Mouse (Mus musculus) forebrain, postnatal 0 days (tissue): ENCODE results near the gene Wdr61. TPM values are rescaled to one million over a fixed set of nuclear protein-coding genes. Genes with fewer than 3 reads are reported as not detected.
A peak's percentile ranks its signal among the peaks of the same experiment; 100 is the strongest.
"Not testable (repeated sequence)": the region's sequence is repeated elsewhere in the genome, so short reads cannot be mapped to it uniquely, and the experiment has no call there.

Experiments
- ATAC-seq: fragments of 200-750 bp; cut with Nextera tagmentation; 2 replicates; pipeline ENCODE4 v1.8.0; 2017; ENCODE audit warnings: mild to moderate bottlenecking, moderate library complexity
- DNase-seq: peaks from one replicate; pipeline ENCODE4 v3.0.0-alpha.2; 2015
- H3K27ac ChIP-seq: fragments of 300-500 bp; sonication (generic); 2 replicates; pipeline ENCODE4 v1.5.1; 2014; ENCODE audit warnings: low read depth, mild to moderate bottlenecking, antibody characterized with exemption, low read length, moderate library complexity, mixed read lengths
- H3K27me3 ChIP-seq: fragments of 300-500 bp; sonication (generic); 2 replicates; pipeline ENCODE4 v1.6.1; 2014; ENCODE audit warnings: mild to moderate bottlenecking, low read length, mixed read lengths; ENCODE audit not compliant: insufficient read depth
- H3K36me3 ChIP-seq: fragments of 300-500 bp; sonication (generic); 2 replicates; pipeline ENCODE4 v1.6.1; 2014; ENCODE audit warnings: mild to moderate bottlenecking, moderate library complexity; ENCODE audit not compliant: insufficient read depth
- H3K4me1 ChIP-seq: fragments of 300-500 bp; sonication (generic); 2 replicates; pipeline ENCODE4 v1.6.1; 2014; ENCODE audit warnings: antibody characterized with exemption; ENCODE audit not compliant: insufficient read depth
- H3K4me2 ChIP-seq: fragments of 300-500 bp; sonication (generic); 2 replicates; pipeline ENCODE4 v1.6.1; 2014; ENCODE audit warnings: low read depth, mild to moderate bottlenecking, moderate library complexity
- H3K4me3 ChIP-seq: fragments of 300-500 bp; sonication (generic); 2 replicates; pipeline ENCODE4 v1.5.1; 2014; ENCODE audit warnings: low read depth, low read length, mixed read lengths
- H3K9ac ChIP-seq: fragments of 300-500 bp; sonication (generic); 2 replicates; pipeline ENCODE4 v1.6.1; 2014; ENCODE audit warnings: mild to moderate bottlenecking
- H3K9me3 ChIP-seq: fragments of 300-500 bp; sonication (generic); 2 replicates; pipeline ENCODE4 v1.6.1; 2016; ENCODE audit warnings: low read length
- CTCF ChIP-seq: sonication (generic); IDR thresholded peaks from 2 replicates; pipeline ENCODE4 v1.5.1; 2016; ENCODE audit warnings: antibody characterized with exemption, control low read depth, low read depth
- WGBS: fragments of 180-500 bp; shearing (Covaris S2); extraction: QIAGEN DNeasy Blood & Tissue Kit; methylation state at CpG from one replicate; pipeline ENCODE4 v1.1.7; 2014; 5-methylcytosine and 5-hydroxymethylcytosine counted together
- polyA plus RNA-seq: library from polyadenylated mRNA; unstranded; fragments of >200 nt; fragmentation: Nextera tagmentation; extraction: Ambion mirVana; gene quantifications from 2 replicates; pipeline ENCODE4 v1.2.1, GENCODE M21; 2015
- total RNA-seq: library from RNA; depleted of rRNA; stranded (reverse); fragments of >200 nt; gene quantifications from 2 replicates; pipeline ENCODE4 v1.2.3, GENCODE M21; 2014

The Wdr61 gene
- total and polyA plus RNA-seq, 2 experiments from 2014 or later: 69.0 to 93.2 TPM

- no peak for TF ChIP-seq CTCF
Observed at GRCm38 (mm10) chr9:54699087-54699344, 35.3 kb downstream of the Wdr61 start.

GRCm38 (mm10) chr9:54698318-54699086, 35.8 kb downstream of the Wdr61 start, which contains the start of gene Dnaja4:
Dnaja4 (plus strand) TSS chr9:54698873.
- Histone ChIP-seq H3K9me3 (no peaks in the 10 kb centered on the region), H3K27ac (peak within 1 kb of the TSS; percentile 60), H3K4me2 (peak within 1 kb of the TSS; percentile 97), H3K4me1 (peaks cover 8% of the 10 kb centered on the region; the same call in 1 of the 2 replicates), H3K27me3 (no peaks in the 10 kb centered on the region), H3K4me3 (peak within 1 kb of the TSS; percentile 85), H3K36me3 (no peaks in the 10 kb centered on the region), H3K9ac (peak within 1 kb of the TSS; percentile 83)
- TF ChIP-seq CTCF: no peak
- WGBS: 72% methylated on average over 17 of the region's 17 CpGs
- DNase-seq: no peak
- ATAC-seq: peak; percentile 16; the same call in 1 of the 2 replicates

More at GRCm38 (mm10) chr9:54699087-54699344, 35.3 kb downstream of the Wdr61 start:
- peak overlapping the region; percentile 83 for H3K9ac ChIP-seq
- H3K4me2 ChIP-seq: peak overlapping the region; percentile 97
- WGBS: 6% methylated on average over 25 of the region's 27 CpGs
- ATAC-seq (no peak; the same call in 1 of the 2 replicates), DNase-seq (no peak)
- H3K27me3 ChIP-seq: no peaks in the 10 kb centered on the region
- peak overlapping the region; percentile 85 for H3K4me3 ChIP-seq
- peaks cover 8% of the 10 kb centered on the region; the same call in 1 of the 2 replicates for H3K4me1 ChIP-seq
- H3K36me3 ChIP-seq: no peaks in the 10 kb centered on the region
- H3K27ac ChIP-seq: peak overlapping the region; percentile 60; the same call in 1 of the 2 replicates
- no peaks in the 10 kb centered on the region for H3K9me3 ChIP-seq

GRCm38 (mm10) chr9:54691241-54691805, 43.0 kb downstream of the Wdr61 start:
- not testable (repeated sequence) for H3K27ac ChIP-seq, H3K36me3 ChIP-seq, H3K9me3 ChIP-seq, H3K4me1 ChIP-seq, H3K27me3 ChIP-seq
- H3K4me2 ChIP-seq: peak overlapping the region; percentile 57
- ATAC-seq: peak; percentile 74
- DNase-seq: peak; percentile 42
- WGBS: 3% methylated on average over 31 of the region's 31 CpGs
- peak overlapping the region; percentile 35; the same call in 1 of the 2 replicates for H3K9ac ChIP-seq
- H3K4me3 ChIP-seq: peak overlapping the region; percentile 29

GRCm38 (mm10) chr9:54690697-54691096, 43.6 kb downstream of the Wdr61 start:
- not testable (repeated sequence) for H3K36me3 ChIP-seq, H3K4me3 ChIP-seq, H3K4me1 ChIP-seq, H3K9me3 ChIP-seq, H3K9ac ChIP-seq, H3K27me3 ChIP-seq, ATAC-seq, DNase-seq, H3K4me2 ChIP-seq, H3K27ac ChIP-seq
- WGBS: 20% methylated on average over 2 of the region's 2 CpGs

GRCm38 (mm10) chr9:54689446-54689845, 44.9 kb downstream of the Wdr61 start:
- no peak for DNase-seq
- H3K4me2 ChIP-seq: no peak overlapping the region
- H3K9me3 ChIP-seq: no peaks in the 10 kb centered on the region
- ATAC-seq: no peak
- 72% methylated on average over 8 of the region's 8 CpGs for WGBS
- no peaks in the 10 kb centered on the region for H3K36me3 ChIP-seq
- H3K27ac ChIP-seq: no peak overlapping the region
- no peaks in the 10 kb centered on the region for H3K4me1 ChIP-seq
- no peaks in the 10 kb centered on the region for H3K27me3 ChIP-seq
- TF ChIP-seq CTCF: no peak
- H3K9ac ChIP-seq: no peak overlapping the region
- H3K4me3 ChIP-seq: no peak overlapping the region

GRCm38 (mm10) chr9:54687246-54688236, 46.8 kb downstream of the Wdr61 start:
- no peak overlapping the region for H3K4me3 ChIP-seq
- DNase-seq: no peak
- WGBS: 57% methylated on average over 14 of the region's 14 CpGs
- H3K9ac ChIP-seq: no peak overlapping the region
- H3K27ac ChIP-seq: no peak overlapping the region
- no peak overlapping the region for H3K4me2 ChIP-seq
- no peaks in the 10 kb centered on the region for H3K9me3 ChIP-seq
- ATAC-seq: no peak
- no peak for TF ChIP-seq CTCF
- no peaks in the 10 kb centered on the region for H3K4me1 ChIP-seq
- H3K27me3 ChIP-seq: no peaks in the 10 kb centered on the region
- H3K36me3 ChIP-seq: no peaks in the 10 kb centered on the region
